Mouse (Mus musculus): ENCODE measurements around the gene 4930452B06Rik.

GRCm38 (mm10) chr14:8403310-8403709 is 262.7 kb downstream of the 4930452B06Rik start:
- no peak for TF ChIP-seq POLR2A (IDR thresholded peaks at IDR 0.05; ENCODE audit: extremely low read depth, insufficient read depth, low read length)
- no peak for TF ChIP-seq CTCF (IDR thresholded peaks at IDR 0.05; ENCODE audit: low read depth, low read length)
